Mouse (Mus musculus) layer of hippocampus, adult 9-11 months (tissue): ENCODE data around the gene Cmpk1.

Experiments
- DNase-seq: peaks from one replicate; pipeline ENCODE4 v3.0.0; 2022

The Cmpk1 gene

GRCm38 (mm10) chr4:114942583-114942982 lies 44.5 kb downstream of the Cmpk1 start:
- DNase-seq, result no peak

- DNase-seq, result no peak
Measured at GRCm38 (mm10) chr4:114942112-114942511, 44.9 kb downstream of the Cmpk1 start.

- DNase-seq, result no peak
Measured at GRCm38 (mm10) chr4:114941311-114941710, 45.7 kb downstream of the Cmpk1 start.

- no peak for DNase-seq
Measured at GRCm38 (mm10) chr4:114938248-114938647, 48.8 kb downstream of the Cmpk1 start.

- no peak for DNase-seq
Measured at GRCm38 (mm10) chr4:114937459-114938047, 49.5 kb downstream of the Cmpk1 start.

GRCm38 (mm10) chr4:114934188-114934587 lies 52.9 kb downstream of the Cmpk1 start:
- peak; percentile 40 for DNase-seq

GRCm38 (mm10) chr4:114932747-114933146 lies 54.3 kb downstream of the Cmpk1 start:
- DNase-seq, result no peak

GRCm38 (mm10) chr4:114929155-114929554 lies 57.9 kb downstream of the Cmpk1 start:
- no peak for DNase-seq

GRCm38 (mm10) chr4:114925917-114926312 lies 61.1 kb downstream of the Cmpk1 start, which contains the start of gene Foxe3:
Gene Foxe3 (minus strand): TSS chr4:114926013.
- DNase-seq, result no peak

GRCm38 (mm10) chr4:114924971-114925916 lies 61.8 kb downstream of the Cmpk1 start:
- no peak for DNase-seq

- no peak for DNase-seq
Measured at GRCm38 (mm10) chr4:114917091-114917490, 70.0 kb downstream of the Cmpk1 start.

GRCm38 (mm10) chr4:114916056-114916455 lies 71.0 kb downstream of the Cmpk1 start:
- no peak for DNase-seq

- DNase-seq, result peak; percentile 31
Measured at GRCm38 (mm10) chr4:114913594-114913962, 73.5 kb downstream of the Cmpk1 start.

GRCm38 (mm10) chr4:114912705-114913593 lies 74.1 kb downstream of the Cmpk1 start:
- no peak for DNase-seq

- DNase-seq, result no peak
Measured at GRCm38 (mm10) chr4:114909602-114910484, 77.2 kb downstream of the Cmpk1 start.
